19 mouse cellular contexts compared by ENCODE assay signal in genomic region chr8:116521208-116521607, GRCm38 (mm10). TPM values are rescaled to one million over a fixed set of nuclear protein-coding genes. Genes with fewer than 3 reads are reported as not detected.
"Had no signal": no experiment of that assay in that cellular context is flagged by ENCODE, and none has a peak within 500 bp of the region (broad histone marks: within the 10 kb centered on the region; RNA-seq: fewer than 3 reads in every experiment).

No protein-coding gene starts in this region.

- H3K9ac ChIP-seq: limb, embryonic 12.5 days; liver, embryonic 15.5 days; midbrain, embryonic 15.5 days; neural tube, embryonic 12.5 days had no signal

- H3K9me3 ChIP-seq: midbrain, embryonic 15.5 days had no signal

- H3K27me3 ChIP-seq: limb, embryonic 12.5 days; liver, embryonic 15.5 days; midbrain, embryonic 15.5 days; neural tube, embryonic 12.5 days had no signal

- H3K4me1 ChIP-seq: limb, embryonic 12.5 days; liver, embryonic 15.5 days; midbrain, embryonic 15.5 days; neural tube, embryonic 12.5 days had no signal

- H3K27ac ChIP-seq: kidney, postnatal 0 days; limb, embryonic 12.5 days; liver, embryonic 15.5 days; midbrain, embryonic 15.5 days; neural tube, embryonic 12.5 days had no signal

- H3K36me3 ChIP-seq: limb, embryonic 12.5 days; liver, embryonic 15.5 days; midbrain, embryonic 15.5 days; neural tube, embryonic 12.5 days had no signal

- H3K4me3 ChIP-seq: limb, embryonic 12.5 days; liver, embryonic 15.5 days; midbrain, embryonic 15.5 days; neural tube, embryonic 12.5 days had no signal

- H3K4me2 ChIP-seq: limb, embryonic 12.5 days; liver, embryonic 15.5 days; midbrain, embryonic 11.5 days; midbrain, embryonic 15.5 days; neural tube, embryonic 12.5 days had no signal

- ATAC-seq: midbrain, embryonic 15.5 days had no signal

- DNase-seq: kidney, adult 9 months; kidney, postnatal 36 days; layer of hippocampus, adult 9-11 months; layer of hippocampus, postnatal 36 days; liver; lung, adult 2 months; lung, postnatal 10 days; lung, postnatal 4 days; thymus, adult 18-20 months; thymus, postnatal 14 days had no signal

RNA-seq across cellular contexts. Expression of gene Dynlrb2, which starts 16.4 kb away (rescaled TPM):
- total RNA-seq: megakaryocyte, adult 5-6 weeks; monocyte, adult 5-6 weeks had no signal
- polyA plus RNA-seq: limb, embryonic 12.5 days; liver, embryonic 15.5 days; stomach, embryonic 14.5 days had no signal
